Mouse (Mus musculus) kidney, adult 9 months (tissue): Measurements from ENCODE around the gene Cyp2b13.
A peak's percentile ranks its signal among the peaks of the same experiment; 100 is the strongest.
"Not testable (repeated sequence)": the region's sequence is repeated elsewhere in the genome, so short reads cannot be mapped to it uniquely, and the experiment has no call there.

Experiments
- DNase-seq: peaks from one replicate; pipeline ENCODE4 v3.0.0; 2022

The Cyp2b13 gene

DNA sequence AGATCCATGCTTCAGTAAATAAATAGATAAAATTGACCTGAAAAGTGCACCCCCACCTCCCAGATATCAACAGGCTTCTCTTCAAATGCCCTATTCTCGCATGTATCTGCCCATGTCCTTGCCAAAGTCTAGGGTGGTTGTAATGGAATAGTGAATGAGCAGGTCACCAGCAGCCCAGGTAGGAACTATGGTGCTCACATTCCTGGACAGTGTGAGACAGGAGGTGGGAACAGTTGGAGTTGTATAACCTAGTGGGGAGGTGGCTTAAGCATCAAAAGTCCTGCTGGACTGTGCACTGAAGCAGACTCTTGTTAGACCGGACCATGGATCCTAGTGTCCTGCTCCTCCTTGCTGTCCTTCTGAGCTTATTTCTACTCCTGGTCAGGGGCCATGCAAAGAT lies at the start of gene Cyp2b13:
Gene Cyp2b13 (plus strand): TSS at position 301 of the 400 bp plus-strand sequence.
- not testable (repeated sequence) for DNase-seq

DNA sequence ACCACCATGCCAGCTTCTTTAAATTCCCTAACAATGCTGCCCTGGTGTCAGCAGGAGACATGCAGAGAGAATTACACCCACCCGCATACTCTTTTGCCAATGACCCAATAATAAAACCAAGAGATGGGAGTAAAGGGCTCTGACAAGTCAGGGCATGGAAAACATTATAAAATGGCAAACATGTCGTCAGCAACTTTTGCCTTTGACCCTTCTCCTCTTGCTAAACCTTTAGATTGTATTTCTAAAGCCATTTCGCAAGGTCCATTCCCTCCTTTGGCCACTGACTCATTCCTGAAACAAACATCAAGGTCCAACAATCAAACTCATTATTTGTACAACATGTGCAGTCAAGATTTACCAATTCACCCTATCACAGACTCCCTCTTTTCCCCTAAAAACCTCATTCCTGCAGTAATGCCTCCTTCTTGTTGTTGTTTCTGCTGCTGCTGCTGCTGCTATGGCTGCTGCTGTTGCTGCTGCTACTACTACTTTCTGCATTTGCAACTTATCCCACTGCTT lies 41.4 kb upstream of the Cyp2b13 start:
- not testable (repeated sequence) for DNase-seq

DNA sequence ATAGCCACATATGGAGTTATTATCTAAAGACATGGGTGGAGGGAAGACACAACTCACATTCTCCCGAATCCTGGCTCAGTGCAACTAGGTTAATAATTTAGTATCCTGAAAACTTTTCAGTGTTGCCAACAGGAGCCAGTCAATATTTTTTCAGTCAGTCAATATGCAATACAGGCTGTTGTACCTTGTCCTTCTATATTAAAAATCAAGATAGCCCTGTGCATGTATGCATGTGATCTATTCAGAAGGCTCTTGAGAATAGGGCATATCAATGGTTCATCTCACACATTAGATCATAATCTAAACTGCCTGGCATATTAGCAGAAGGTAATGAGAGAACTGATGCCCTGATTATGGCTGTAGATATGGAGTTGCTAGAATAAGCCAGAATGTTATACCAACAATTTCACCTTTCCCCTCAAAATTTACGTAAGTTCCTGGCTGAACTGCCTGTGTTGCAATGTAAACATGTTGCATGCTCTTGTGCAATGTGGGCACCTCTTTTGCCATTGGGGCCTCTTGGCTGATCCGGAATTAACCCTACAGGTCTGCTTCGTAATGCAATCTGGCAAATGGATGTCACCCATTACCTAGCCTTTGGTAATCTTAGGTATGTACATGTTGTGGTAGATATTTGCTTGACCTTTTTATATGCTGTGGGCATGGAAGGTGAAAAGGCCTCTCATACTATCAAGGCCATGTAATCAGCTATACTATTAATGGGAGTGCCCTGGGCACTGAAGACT lies 6.2 kb upstream of the Cyp2b13 start:
- DNase-seq = not testable (repeated sequence)

DNA sequence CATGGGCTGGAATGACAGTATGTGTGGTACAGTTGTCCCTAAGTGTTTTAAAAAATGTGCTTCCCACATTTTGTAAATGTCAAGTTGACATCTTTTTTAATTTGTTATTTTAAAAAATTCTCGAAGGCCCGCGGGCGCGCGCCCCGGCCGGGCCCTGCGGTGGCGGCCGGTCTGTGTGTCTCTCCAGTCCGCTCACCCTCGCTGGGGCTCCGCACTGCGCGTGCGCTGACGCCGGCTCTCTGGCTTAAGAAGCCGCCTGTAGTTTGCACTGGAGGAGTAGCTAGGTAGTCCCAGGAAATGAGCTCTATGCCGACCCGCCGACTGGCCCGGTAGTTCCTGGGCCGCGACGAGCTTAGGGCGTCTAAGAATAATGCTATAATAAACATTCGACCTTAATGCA lies 10.4 kb downstream of the Cyp2b13 start:
- not testable (repeated sequence) for DNase-seq

DNA sequence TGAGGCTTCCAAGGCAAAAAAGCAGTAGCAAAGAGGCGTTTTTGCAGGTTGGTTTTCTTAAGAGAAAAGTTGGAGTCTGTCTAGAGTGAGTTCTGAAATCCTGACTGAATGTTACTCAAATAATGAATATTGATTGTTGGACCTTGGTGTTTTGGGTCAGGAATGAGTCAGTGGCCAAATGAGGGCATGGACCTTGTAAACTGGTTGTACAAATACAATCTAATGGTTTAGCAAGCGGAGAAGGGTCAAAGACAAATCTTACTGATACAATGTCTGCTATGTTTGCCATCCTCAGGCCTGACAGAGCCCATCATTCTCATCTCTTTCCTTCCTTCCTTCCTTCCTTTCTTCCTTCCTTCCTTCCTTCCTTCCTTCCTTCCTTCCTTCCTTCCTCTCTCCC lies 21.3 kb downstream of the Cyp2b13 start:
- DNase-seq = no peak

DNA sequence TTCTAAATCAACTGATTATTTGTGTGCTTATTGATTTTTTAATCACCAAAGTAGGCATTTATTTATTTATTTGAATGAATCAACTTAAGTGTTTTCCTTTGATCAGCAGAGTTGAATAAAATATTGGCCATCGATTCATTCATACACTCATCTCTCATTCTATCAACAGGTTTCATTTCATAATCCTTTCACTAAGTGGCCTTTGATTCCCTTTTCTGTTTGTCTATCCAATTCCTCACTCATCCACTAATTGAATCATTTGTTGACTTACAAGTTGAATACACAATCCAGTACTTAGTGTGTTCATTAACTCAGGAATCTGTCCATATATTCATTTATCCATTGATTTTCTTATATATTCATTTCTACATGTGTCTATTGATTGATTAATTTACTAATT lies 26.1 kb downstream of the Cyp2b13 start:
- DNase-seq = no peak

DNA sequence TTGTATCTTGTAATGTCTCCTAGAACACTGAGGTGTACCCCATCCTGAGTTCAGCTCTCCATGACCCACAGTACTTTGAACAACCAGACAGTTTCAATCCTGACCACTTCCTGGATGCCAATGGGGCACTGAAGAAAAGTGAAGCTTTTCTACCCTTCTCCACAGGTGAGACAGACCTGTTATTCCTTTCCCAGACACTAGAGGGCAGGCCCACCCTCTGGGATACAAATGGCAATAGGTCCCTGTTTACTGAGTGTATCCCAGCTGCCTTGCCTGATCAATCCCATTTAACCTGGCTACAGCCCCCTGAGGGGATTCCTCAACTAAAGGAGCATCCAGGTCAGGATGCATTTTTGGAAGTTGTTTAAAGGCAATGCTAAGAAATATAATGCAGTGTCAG lies 27.3 kb downstream of the Cyp2b13 start:
- DNase-seq = peak; percentile 24

DNA sequence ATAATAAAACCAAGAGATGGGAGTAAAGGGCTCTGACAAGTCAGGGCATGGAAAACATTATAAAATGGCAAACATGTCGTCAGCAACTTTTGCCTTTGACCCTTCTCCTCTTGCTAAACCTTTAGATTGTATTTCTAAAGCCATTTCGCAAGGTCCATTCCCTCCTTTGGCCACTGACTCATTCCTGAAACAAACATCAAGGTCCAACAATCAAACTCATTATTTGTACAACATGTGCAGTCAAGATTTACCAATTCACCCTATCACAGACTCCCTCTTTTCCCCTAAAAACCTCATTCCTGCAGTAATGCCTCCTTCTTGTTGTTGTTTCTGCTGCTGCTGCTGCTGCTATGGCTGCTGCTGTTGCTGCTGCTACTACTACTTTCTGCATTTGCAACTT lies 78.3 kb downstream of the Cyp2b13 start:
- not testable (repeated sequence) for DNase-seq

DNA sequence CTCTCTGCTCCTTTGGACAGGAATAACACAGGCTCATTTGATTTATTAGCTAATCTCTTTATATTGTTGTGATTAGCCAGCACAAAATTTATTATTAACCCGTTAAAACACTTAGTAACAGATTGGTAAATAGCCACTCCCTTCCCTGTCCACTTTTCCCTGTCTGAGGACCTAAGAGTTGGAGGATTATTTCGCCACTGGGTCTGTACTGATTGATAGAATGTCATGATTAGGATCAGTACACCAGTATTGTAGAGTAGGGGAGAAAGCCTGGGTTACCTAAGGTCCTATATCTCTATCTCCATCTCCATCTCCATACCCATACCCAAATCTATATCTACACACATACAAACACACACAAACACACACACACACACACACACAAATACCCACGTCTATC lies 82.4 kb downstream of the Cyp2b13 start:
- DNase-seq = not testable (repeated sequence)
